Mouse (Mus musculus) C2C12 (cell line): ENCODE data around the gene Cdkl3.
"Not testable (repeated sequence)": the region's sequence is repeated elsewhere in the genome, so short reads cannot be mapped to it uniquely, and the experiment has no call there.

Experiments
- CTCF ChIP-seq: IDR thresholded peaks from one replicate; pipeline ENCODE4 v1.5.1; 2011; ENCODE audit not compliant: control insufficient read depth, insufficient read depth, insufficient read length
- MAX ChIP-seq: IDR thresholded peaks from one replicate; pipeline ENCODE4 v1.6.1; 2011; ENCODE audit warnings: mild to moderate bottlenecking, control low read depth
- USF1 ChIP-seq: IDR thresholded peaks from one replicate; pipeline ENCODE4 v1.6.1; 2011; ENCODE audit warnings: low read depth, mild to moderate bottlenecking, control low read depth, moderate library complexity

DNA sequence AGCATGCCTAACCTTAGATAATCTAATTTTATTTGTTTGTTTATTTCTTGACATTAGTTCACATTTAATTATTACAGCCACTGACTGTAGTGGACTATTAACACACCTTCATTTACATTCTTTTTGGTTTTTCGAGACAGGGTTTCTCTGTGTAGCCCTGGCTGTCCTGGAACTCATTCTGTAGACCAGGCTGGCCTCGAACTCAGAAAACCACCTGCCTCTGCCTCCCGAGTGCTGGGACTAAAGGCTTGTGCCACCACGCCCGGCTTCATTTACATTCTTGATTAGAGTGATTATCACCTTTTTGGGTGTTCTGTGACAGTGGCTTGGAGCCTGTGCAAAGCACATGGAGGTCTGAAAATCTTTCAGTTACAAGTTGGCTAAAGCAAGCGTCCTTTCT, 112.1 kb downstream of the Cdkl3 start:
- not testable (repeated sequence) for TF ChIP-seq USF1, CTCF, MAX
